Mouse (Mus musculus) thymus, adult 2 months (tissue): Measurements from ENCODE around the gene Hnrnpul1. TPM values are rescaled to one million over a fixed set of nuclear protein-coding genes. Genes with fewer than 3 reads are reported as not detected.
"Not testable (repeated sequence)": the region's sequence is repeated elsewhere in the genome, so short reads cannot be mapped to it uniquely, and the experiment has no call there.

Experiments used
- DNase-seq: peaks from one replicate; pipeline ENCODE4 v3.0.0; 2021
- H3K27ac ChIP-seq: fragments of 200-500 bp; 2 replicates; pipeline ENCODE4 v1.5.1; 2012; ENCODE audit warnings: low read length, control low read depth; ENCODE audit not compliant: control insufficient read depth, insufficient read depth
- H3K27me3 ChIP-seq: fragments of 200-500 bp; 2 replicates; pipeline ENCODE4 v1.6.1; 2012; ENCODE audit warnings: mild to moderate bottlenecking, low read length, moderate library complexity, mixed read lengths; ENCODE audit not compliant: control insufficient read depth, insufficient read depth
- H3K36me3 ChIP-seq: fragments of 200-500 bp; 2 replicates; pipeline ENCODE4 v1.6.1; 2012; ENCODE audit warnings: mild to moderate bottlenecking, low read length, moderate library complexity; ENCODE audit not compliant: control insufficient read depth, insufficient read depth
- H3K4me1 ChIP-seq: fragments of 200-500 bp; replicated peaks from 2 replicates; pipeline ENCODE4 v1.6.1; 2012; ENCODE audit warnings: low read length; ENCODE audit not compliant: control insufficient read depth, insufficient read depth
- H3K4me3 ChIP-seq: fragments of 200-500 bp; 2 replicates; pipeline ENCODE4 v1.5.1; 2012; ENCODE audit warnings: mild to moderate bottlenecking, low read length, control low read depth, moderate library complexity; ENCODE audit not compliant: control insufficient read depth, insufficient read depth
- CTCF ChIP-seq: fragments of 200-500 bp; IDR thresholded peaks from 2 replicates; pipeline ENCODE4 v1.5.1; 2012; ENCODE audit warnings: mild to moderate bottlenecking, control low read depth, low read length, moderate library complexity, borderline replicate concordance; ENCODE audit not compliant: control insufficient read depth, poor library complexity, insufficient read depth; ENCODE audit errors: extremely low read depth
- POLR2A ChIP-seq: fragments of 200-500 bp; IDR thresholded peaks from 2 replicates; pipeline ENCODE4 v1.6.1; 2012; ENCODE audit warnings: mild to moderate bottlenecking, low read length, control low read depth, moderate library complexity; ENCODE audit not compliant: control insufficient read depth, poor library complexity, insufficient read depth; ENCODE audit errors: extremely low read depth
- WGBS: fragments of 180-500 bp; shearing (Covaris S2); methylation state at CpG from one replicate; pipeline ENCODE4 v1.1.7; 2018; 5-methylcytosine and 5-hydroxymethylcytosine counted together
- polyA plus RNA-seq: library from polyadenylated mRNA; depleted of rRNA; stranded (reverse); fragments of >200 nt; gene quantifications from 2 replicates; pipeline ENCODE4 v1.2.3, GENCODE M21; 2012

Hnrnpul1 gene
- polyA plus RNA-seq, 1 experiment: 102 TPM

DNA sequence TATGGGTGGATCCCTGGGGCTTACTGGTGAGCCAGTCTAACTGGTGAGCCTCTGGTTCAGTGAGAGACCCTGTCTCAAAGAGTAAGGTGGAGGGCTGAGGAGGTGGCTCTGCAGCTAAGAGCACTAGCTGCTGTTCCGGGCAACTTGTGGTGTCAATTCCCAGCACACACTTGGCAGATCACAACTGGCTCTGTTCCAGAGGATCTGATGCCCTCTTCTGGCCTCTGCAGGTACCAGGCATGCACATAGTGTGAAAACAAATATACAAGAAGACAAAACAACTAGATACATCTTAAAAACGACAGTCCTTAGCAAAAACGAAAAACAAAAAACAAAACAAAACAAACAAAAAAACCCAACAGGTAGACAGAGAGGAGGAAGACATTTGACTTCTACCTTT is 39.1 kb upstream of the Hnrnpul1 start:
- H3K4me3 ChIP-seq: no peak overlapping the region
- 79% methylated on average over 3 of the region's 3 CpGs for WGBS
- H3K36me3 ChIP-seq: no peaks in the 10 kb centered on the region
- H3K27ac ChIP-seq: no peak overlapping the region
- H3K27me3 ChIP-seq: no peaks in the 10 kb centered on the region
- DNase-seq: peak; percentile 52
- H3K4me1 ChIP-seq: no peaks in the 10 kb centered on the region
- no peak for TF ChIP-seq POLR2A
- no peak for TF ChIP-seq CTCF

- H3K36me3 ChIP-seq, DNase-seq, H3K4me3 ChIP-seq, H3K4me1 ChIP-seq, H3K27ac ChIP-seq, H3K27me3 ChIP-seq: not testable (repeated sequence)
- WGBS: 92% methylated on average over 9 of the region's 9 CpGs
These were observed 38.4 kb upstream of the Hnrnpul1 start for GRCm38 (mm10) chr7:25792966-25793365.

DNA sequence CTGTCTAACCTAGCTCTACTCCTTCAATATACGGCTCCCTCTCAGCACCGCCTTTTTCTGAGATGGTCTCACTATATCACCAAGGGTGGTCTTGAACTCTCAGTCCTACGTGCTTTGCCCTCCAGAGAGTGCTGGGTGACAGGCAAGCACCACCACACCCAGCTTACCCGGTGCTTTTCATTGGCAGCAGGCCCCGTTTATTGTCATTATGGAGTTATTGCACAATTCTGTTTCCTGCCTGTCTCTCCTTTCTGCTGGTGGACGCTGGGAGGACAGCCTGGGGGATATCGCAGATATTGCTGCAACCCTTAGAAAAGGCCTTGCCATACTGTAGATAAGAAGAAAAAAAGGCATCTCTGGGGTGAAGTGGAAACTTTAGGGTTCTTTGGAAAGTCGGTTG is 36.1 kb upstream of the Hnrnpul1 start:
- no peak for DNase-seq
- H3K4me1 ChIP-seq: no peaks in the 10 kb centered on the region
- H3K27me3 ChIP-seq: no peaks in the 10 kb centered on the region
- TF ChIP-seq CTCF: no peak
- TF ChIP-seq POLR2A: no peak
- H3K27ac ChIP-seq: no peak overlapping the region
- WGBS: 69% methylated on average over 8 of the region's 8 CpGs
- H3K36me3 ChIP-seq: no peaks in the 10 kb centered on the region
- no peak overlapping the region for H3K4me3 ChIP-seq

GRCm38 (mm10) chr7:25789129-25789440 is 34.5 kb upstream of the Hnrnpul1 start:
- no peak for DNase-seq
- H3K4me3 ChIP-seq: no peak overlapping the region
- 86% methylated on average over 3 of the region's 3 CpGs for WGBS

DNA sequence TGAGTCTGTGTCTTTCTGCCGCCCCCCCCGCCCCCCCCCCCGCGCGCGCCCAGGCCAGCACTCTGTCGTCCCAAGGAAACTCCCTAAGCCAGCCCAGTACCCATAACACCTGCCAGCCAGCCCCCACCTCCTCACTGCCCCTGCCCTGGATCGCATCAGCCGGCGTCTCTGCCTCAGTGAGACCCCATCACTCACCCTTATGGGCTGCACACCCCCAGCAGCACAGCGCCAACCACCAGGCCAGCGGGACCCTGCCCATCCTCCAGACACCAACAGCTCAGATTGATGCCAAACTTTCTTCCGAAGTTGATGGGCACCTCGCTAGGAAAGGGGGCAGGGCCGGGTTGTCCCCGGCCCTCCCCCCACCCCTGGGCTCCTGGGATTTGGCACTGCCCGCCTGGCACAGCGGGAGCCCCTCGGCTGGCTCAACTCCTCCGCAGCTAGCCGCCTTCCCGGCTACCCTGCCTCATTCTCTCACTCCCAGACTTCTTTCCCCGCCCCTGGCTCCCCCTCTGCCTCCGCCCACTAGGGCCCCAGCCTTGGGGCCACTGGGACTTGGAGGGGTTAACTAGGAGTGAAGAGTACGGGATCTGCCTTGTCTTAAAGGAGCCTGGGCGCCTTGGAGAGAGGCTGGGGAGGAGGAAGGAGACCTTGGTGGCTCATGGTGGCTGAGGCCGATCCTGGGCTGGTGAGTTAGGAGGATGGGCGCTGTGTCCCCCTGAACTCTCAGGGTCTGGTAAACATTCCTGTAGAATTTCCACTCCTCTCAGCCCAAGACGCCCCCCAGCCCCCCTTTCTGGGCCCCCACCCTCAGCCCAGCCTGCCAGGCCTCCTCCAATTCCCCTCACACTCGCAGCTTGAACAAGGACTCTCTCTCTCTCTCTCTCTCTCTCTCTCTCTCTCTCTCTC is 33.9 kb upstream of the Hnrnpul1 start, which contains the start of gene Axl:
TSS of gene Axl (minus strand) at position 486 of the 909 bp plus-strand sequence.
- Histone ChIP-seq H3K27me3 (no peaks in the 10 kb centered on the region), H3K4me3 (0 out of 2 replicates have a peak within 1 kb of the TSS, but pooled peaks have one; percentile 12), H3K36me3 (no peaks in the 10 kb centered on the region), H3K4me1 (no peaks in the 10 kb centered on the region), H3K27ac (no peak within 1 kb of the TSS)
- TF ChIP-seq POLR2A: no peak
- no peak for TF ChIP-seq CTCF
- WGBS: 17% methylated on average over 28 of the region's 30 CpGs
- DNase-seq: no peak

More at GRCm38 (mm10) chr7:25789129-25789440, 34.5 kb upstream of the Hnrnpul1 start:
- no peaks in the 10 kb centered on the region for H3K4me1 ChIP-seq
- H3K27me3 ChIP-seq: no peaks in the 10 kb centered on the region
- no peaks in the 10 kb centered on the region for H3K36me3 ChIP-seq
- no peak overlapping the region for H3K27ac ChIP-seq
- TF ChIP-seq POLR2A (no peak), CTCF (no peak)

DNA sequence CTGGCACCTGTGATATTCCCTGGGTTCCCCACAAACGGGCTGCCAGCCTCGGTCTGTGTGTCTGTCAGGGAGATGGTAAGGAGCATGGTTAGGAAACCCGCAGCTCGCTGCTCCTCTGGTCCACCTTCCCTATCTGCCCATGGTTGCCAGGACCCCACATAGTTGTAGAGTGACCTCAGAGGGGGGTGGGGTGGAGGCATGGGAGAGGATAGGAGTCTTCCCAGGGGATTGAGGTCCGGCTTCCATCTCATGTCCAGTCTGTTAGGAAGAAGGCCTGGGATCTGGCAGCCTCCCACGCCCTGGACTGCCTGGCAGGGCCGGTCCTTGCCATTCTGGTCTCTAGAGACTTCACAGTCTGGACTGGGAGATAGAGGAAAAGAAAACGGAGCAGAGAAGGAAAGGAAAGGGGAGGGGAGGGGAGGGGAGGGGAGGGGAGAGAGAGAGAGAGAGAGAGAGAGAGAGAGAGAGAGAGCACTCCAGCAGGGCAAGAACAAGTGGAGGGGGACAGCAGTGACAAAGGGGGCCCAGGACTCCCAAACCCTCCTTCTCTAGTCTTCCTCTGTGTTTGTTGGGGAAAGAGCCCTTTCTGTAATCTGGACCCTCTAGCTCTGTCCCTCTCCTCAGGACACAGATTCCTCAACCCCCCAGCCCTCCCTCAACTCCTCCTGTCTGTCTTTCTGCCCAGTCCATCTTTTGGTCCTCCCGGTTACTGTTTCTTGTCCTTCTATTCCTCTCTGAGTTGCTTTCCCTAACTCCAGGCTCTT is 33.1 kb upstream of the Hnrnpul1 start:
- no peak for DNase-seq
- no peaks in the 10 kb centered on the region for H3K27me3 ChIP-seq
- H3K4me3 ChIP-seq: no peak overlapping the region
- TF ChIP-seq CTCF (no peak), POLR2A (no peak)
- H3K4me1 ChIP-seq: peaks cover 4% of the 10 kb centered on the region
- WGBS: 84% methylated on average over 8 of the region's 9 CpGs
- no peak overlapping the region for H3K27ac ChIP-seq
- H3K36me3 ChIP-seq: no peaks in the 10 kb centered on the region

GRCm38 (mm10) chr7:25786974-25787373 is 32.4 kb upstream of the Hnrnpul1 start:
- H3K36me3 ChIP-seq: no peaks in the 10 kb centered on the region
- WGBS: 64% methylated on average over 4 of the region's 4 CpGs
- H3K4me3 ChIP-seq: no peak overlapping the region
- no peak for TF ChIP-seq CTCF
- TF ChIP-seq POLR2A: no peak
- peaks cover 8% of the 10 kb centered on the region for H3K4me1 ChIP-seq
- no peak for DNase-seq
- H3K27ac ChIP-seq: no peak overlapping the region
- no peaks in the 10 kb centered on the region for H3K27me3 ChIP-seq
